Mouse (Mus musculus) heart, postnatal 36 days (tissue): Measurements from ENCODE around the gene Nppb. TPM values are rescaled to one million over a fixed set of nuclear protein-coding genes. Genes with fewer than 3 reads are reported as not detected.
A peak's percentile ranks its signal among the peaks of the same experiment; 100 is the strongest.

Source experiments
- DNase-seq, 2 experiments: peaks; one replicate each; pipeline ENCODE4 v3.0.0; 2021 to 2022
- intact Hi-C: fragments of 180-260 bp; cut with DNase I; formaldehyde crosslinking; loops from one replicate; pipeline ENCODE4 v1.15.1; 2025
- total RNA-seq, 2 experiments: library from RNA; stranded (reverse); gene quantifications; 2 replicates each; pipeline ENCODE4 v1.2.3; 2021

Nppb gene
- total RNA-seq, 2 experiments from 2014 or later = 93.0 to 227 TPM

- intact Hi-C loops = no loop called here
- DNase-seq = no peak
Measured at GRCm38 (mm10) chr4:147968816-147969215, 16.8 kb upstream of the Nppb start.

- no peak for DNase-seq
- intact Hi-C loops = no loop called here
Measured at GRCm38 (mm10) chr4:147969337-147969736, 16.3 kb upstream of the Nppb start.

GRCm38 (mm10) chr4:147976237-147976636 lies 9.4 kb upstream of the Nppb start:
- no peak for DNase-seq
- intact Hi-C loops = no loop called here

GRCm38 (mm10) chr4:147977726-147978125 lies 7.9 kb upstream of the Nppb start:
- DNase-seq = no peak
- intact Hi-C loops = no loop called here

- no peak for DNase-seq
- intact Hi-C loops = no loop called here
Measured at GRCm38 (mm10) chr4:147978391-147978790, 7.2 kb upstream of the Nppb start.

GRCm38 (mm10) chr4:147979441-147979860 lies 6.1 kb upstream of the Nppb start:
- DNase-seq = no peak
- intact Hi-C loops = no loop called here

- intact Hi-C loops = no loop called here
- DNase-seq = no peak
Measured at GRCm38 (mm10) chr4:147993571-147994095, 8.0 kb downstream of the Nppb start.

- intact Hi-C loops = no loop called here
- no peak for DNase-seq
Measured at GRCm38 (mm10) chr4:147995311-147995710, 9.7 kb downstream of the Nppb start.

- intact Hi-C loops = no loop called here
- DNase-seq = no peak
Measured at GRCm38 (mm10) chr4:148000202-148000772, 14.7 kb downstream of the Nppb start, which contains the start of gene Nppa. TSS of gene Nppa (plus strand) at chr4:148000722.

- no peak for DNase-seq
- intact Hi-C loops = no loop called here
Measured at GRCm38 (mm10) chr4:148001013-148001789, 15.6 kb downstream of the Nppb start.

- intact Hi-C loops = no loop called here
- DNase-seq = no peak
Measured at GRCm38 (mm10) chr4:148001866-148002265, 16.3 kb downstream of the Nppb start.

- intact Hi-C loops = no loop called here
- DNase-seq = no peak
Measured at GRCm38 (mm10) chr4:148004361-148004760, 18.8 kb downstream of the Nppb start.

- intact Hi-C loops = loop anchor here (2.0 kb wide), 1 partner anchor 90 kb away; no protein-coding TSS in a partner anchor
- DNase-seq = peak; percentile 53 to 66
Measured at GRCm38 (mm10) chr4:148008412-148008811, 22.8 kb downstream of the Nppb start.

GRCm38 (mm10) chr4:148009641-148010040 lies 24.1 kb downstream of the Nppb start:
- intact Hi-C loops = loop anchor here (2.0 kb wide), 1 partner anchor 91 kb away; no protein-coding TSS in a partner anchor
- DNase-seq = no peak

GRCm38 (mm10) chr4:148011332-148011731 lies 25.7 kb downstream of the Nppb start:
- intact Hi-C loops = no loop called here
- DNase-seq = no peak

GRCm38 (mm10) chr4:148012216-148012615 lies 26.6 kb downstream of the Nppb start:
- intact Hi-C loops = no loop called here
- no peak for DNase-seq

GRCm38 (mm10) chr4:148015418-148015817 lies 29.8 kb downstream of the Nppb start:
- intact Hi-C loops = no loop called here

GRCm38 (mm10) chr4:148016981-148017380 lies 31.4 kb downstream of the Nppb start:
- no peak for DNase-seq
- intact Hi-C loops = no loop called here

More at GRCm38 (mm10) chr4:148015418-148015817, 29.8 kb downstream of the Nppb start:
- DNase-seq = no peak

GRCm38 (mm10) chr4:148018410-148018809 lies 32.8 kb downstream of the Nppb start:
- DNase-seq = no peak
- intact Hi-C loops = no loop called here

- intact Hi-C loops = no loop called here
- DNase-seq = no peak
Measured at GRCm38 (mm10) chr4:148024003-148024402, 38.4 kb downstream of the Nppb start.

GRCm38 (mm10) chr4:148029297-148029696 lies 43.7 kb downstream of the Nppb start:
- intact Hi-C loops = no loop called here
- no peak for DNase-seq

- DNase-seq = no peak
- intact Hi-C loops = no loop called here
Measured at GRCm38 (mm10) chr4:148030506-148030905, 44.9 kb downstream of the Nppb start.
